Mouse (Mus musculus): ENCODE results near the gene Eml4. TPM values are rescaled to one million over a fixed set of nuclear protein-coding genes. Genes with fewer than 3 reads are reported as not detected.
A peak's percentile ranks its signal among the peaks of the same experiment; 100 is the strongest.

The Eml4 gene
- total RNA-seq, 2 experiments from 2014 or later: 25.8 to 26.4 TPM

GRCm38 (mm10) chr17:83375848-83376247 is 25.1 kb downstream of the Eml4 start:
- DNase-seq (ENCODE audit: low spot score in 2 of 2): no peak
- intact Hi-C loops (cut with DNase I): no loop called here

GRCm38 (mm10) chr17:83376801-83377200 is 26.1 kb downstream of the Eml4 start:
- intact Hi-C loops (cut with DNase I): no loop called here
- no peak for DNase-seq (ENCODE audit: low spot score in 2 of 2)

DNA sequence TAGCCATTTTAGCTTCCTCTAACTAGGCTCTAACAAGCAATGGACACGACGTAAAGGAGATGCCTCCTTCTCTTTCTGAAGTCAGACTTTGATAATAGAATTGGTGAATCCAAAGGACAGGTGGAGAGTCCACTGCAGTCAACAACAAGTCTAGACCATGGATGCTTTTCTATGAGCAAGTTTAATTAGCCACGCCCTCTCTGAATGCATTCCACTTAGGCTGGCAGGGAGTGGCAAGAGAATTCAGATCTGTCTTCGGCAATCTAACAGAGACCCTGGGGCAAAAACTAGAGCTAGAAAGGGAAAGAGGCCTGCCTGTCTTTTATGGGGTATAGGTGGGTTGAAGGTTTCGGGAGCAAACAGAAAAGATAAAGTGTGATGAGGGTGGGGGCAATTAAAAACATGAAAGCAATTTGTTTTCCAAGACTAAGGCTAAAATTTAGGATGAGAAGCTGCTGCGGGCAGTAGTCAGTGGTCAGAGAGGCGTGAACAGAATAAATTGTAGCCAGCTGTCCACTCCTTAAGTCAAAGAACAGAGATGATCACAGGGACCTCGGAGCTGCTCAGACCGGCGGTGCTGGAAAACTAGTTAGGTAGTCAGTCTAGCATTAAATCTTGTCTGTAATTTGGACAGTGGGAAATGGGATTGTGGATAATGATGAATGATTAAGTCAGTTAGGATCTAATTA is 27.2 kb downstream of the Eml4 start:
- intact Hi-C loops (cut with DNase I): no loop called here
- DNase-seq (ENCODE audit: low spot score in 2 of 2): no peak

- intact Hi-C loops (cut with DNase I): no loop called here
- DNase-seq (ENCODE audit: low spot score in 2 of 2): no peak
Measured at GRCm38 (mm10) chr17:83378444-83378762, 27.7 kb downstream of the Eml4 start.

DNA sequence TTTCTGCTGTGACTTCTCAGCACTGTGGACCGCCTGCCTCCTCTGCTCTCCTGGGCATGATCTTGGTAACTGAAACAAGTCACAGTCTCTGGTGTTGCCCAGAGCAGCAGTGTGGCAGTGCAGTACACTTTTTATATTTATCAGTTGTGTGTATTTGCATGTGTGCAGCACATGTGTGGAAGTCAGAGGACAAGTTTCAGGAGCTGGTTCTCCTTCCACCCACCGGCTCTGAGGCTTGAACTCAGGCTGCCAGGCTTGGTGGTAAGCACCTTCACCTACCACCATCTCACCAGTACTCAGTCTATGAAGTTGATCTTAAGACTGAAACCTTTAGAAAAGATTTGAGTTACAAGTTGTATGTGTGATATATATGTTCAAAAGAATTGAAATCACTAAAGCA is 28.6 kb downstream of the Eml4 start:
- no peak for DNase-seq (ENCODE audit: low spot score in 2 of 2)
- intact Hi-C loops (cut with DNase I): no loop called here

- DNase-seq (ENCODE audit: low spot score in 2 of 2): no peak
- intact Hi-C loops (cut with DNase I): no loop called here
Measured at GRCm38 (mm10) chr17:83379791-83380190, 29.1 kb downstream of the Eml4 start.

- no peak for DNase-seq (ENCODE audit: low spot score in 2 of 2)
- intact Hi-C loops (cut with DNase I): no loop called here
Measured at GRCm38 (mm10) chr17:83382752-83383151, 32.0 kb downstream of the Eml4 start.

- intact Hi-C loops (cut with DNase I): no loop called here
- DNase-seq (ENCODE audit: low spot score in 2 of 2): no peak
Measured at GRCm38 (mm10) chr17:83384981-83385380, 34.2 kb downstream of the Eml4 start.

GRCm38 (mm10) chr17:83387161-83387560 is 36.4 kb downstream of the Eml4 start:
- no peak for DNase-seq (ENCODE audit: low spot score in 2 of 2)
- intact Hi-C loops (cut with DNase I): no loop called here

DNA sequence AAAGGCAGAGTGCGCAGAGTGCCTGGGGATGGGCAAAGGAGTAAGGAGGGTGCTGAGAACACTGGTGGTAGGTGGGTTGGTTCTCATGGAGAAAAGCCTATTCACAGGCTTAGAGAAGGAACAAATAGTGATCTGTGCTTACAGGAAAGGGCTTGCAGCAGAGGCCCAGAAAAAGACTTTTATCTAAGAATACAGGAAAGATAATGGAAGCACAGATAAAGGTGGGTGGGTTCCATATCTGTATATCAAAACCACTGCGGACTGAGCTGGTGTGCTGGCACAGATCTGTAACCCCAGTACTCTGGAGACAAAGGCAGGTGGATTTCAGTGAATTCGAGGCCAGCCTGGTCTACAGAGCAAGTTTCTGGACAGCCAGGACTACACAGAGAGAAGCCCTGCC is 43.3 kb downstream of the Eml4 start:
- intact Hi-C loops (cut with DNase I): no loop called here
- no peak for DNase-seq (ENCODE audit: low spot score in 2 of 2)

- no peak for DNase-seq (ENCODE audit: low spot score in 2 of 2)
- intact Hi-C loops (cut with DNase I): no loop called here
Measured at GRCm38 (mm10) chr17:83397571-83398100, 46.9 kb downstream of the Eml4 start.

GRCm38 (mm10) chr17:83398756-83399155 is 48.0 kb downstream of the Eml4 start:
- intact Hi-C loops (cut with DNase I): no loop called here
- no peak for DNase-seq (ENCODE audit: low spot score in 2 of 2)

DNA sequence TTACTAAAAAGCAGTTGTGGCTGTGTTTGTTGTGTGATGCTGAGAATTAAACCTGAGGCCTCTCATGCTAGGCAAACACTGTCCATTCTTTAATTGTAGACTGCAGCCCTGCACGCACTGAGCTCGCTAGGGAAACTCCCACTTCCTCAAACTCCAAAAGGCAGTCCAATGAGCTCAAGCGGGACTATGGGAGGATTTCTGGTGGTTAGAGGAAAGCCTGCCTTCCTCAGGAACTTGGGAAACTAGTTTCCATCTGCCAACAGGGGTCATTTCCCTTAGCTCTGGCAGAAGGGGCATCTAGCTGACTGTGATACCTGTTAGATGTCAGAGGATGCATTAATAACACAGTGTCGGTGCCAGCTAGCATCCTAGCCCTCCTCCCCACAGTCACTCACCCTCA is 79.9 kb downstream of the Eml4 start:
- intact Hi-C loops (cut with DNase I): no loop called here
- DNase-seq (ENCODE audit: low spot score in 2 of 2): no peak

DNA sequence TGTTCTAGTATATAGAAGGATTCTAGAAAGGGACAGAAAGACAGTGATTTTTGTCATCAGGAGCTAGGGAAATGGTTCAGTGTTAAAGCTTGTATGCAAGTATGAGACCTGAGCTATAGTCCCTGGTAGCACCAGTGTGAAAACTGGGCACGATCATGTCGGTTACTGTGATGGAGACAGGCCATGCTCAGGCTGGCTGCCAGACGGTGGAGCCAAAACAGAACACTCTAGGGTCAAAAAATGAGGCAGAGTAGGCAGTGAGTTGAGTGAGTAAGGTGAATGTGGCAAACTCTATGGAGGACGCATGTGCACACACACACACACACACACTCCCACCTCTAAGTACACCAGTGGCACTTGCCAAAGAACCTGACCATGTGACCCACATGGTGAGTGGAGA is 92.7 kb downstream of the Eml4 start:
- intact Hi-C loops (cut with DNase I): no loop called here
- DNase-seq (ENCODE audit: low spot score in 2 of 2): no peak

DNA sequence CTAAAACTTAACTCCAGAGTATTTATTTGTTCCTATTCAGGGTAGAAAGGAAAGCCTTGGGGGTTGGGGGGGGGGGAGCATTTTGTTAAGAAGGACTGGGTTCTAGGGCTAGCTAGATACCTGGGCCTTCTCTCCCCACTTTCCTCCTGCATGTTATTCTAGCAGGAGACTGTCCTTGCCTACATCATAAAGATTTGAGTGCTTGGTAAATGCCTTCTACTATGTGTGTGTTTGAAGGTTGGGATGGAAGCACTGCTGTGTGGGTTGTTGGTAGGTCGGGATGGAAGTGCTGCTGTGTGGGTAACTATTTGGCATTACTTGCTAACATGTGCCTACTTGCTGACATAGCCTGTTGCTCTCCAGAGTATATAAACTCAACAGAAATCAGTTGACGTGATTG is 98.9 kb downstream of the Eml4 start:
- DNase-seq (ENCODE audit: low spot score in 2 of 2): peak in 1 of 2 experiments; percentile 6
- intact Hi-C loops (cut with DNase I): no loop called here

- intact Hi-C loops (cut with DNase I): loop anchor here (10.0 kb wide), 1 partner anchor 177 kb away; no protein-coding TSS in a partner anchor
- DNase-seq (ENCODE audit: low spot score in 2 of 2): no peak
Measured at GRCm38 (mm10) chr17:83451367-83451766, 100.6 kb downstream of the Eml4 start.

DNA sequence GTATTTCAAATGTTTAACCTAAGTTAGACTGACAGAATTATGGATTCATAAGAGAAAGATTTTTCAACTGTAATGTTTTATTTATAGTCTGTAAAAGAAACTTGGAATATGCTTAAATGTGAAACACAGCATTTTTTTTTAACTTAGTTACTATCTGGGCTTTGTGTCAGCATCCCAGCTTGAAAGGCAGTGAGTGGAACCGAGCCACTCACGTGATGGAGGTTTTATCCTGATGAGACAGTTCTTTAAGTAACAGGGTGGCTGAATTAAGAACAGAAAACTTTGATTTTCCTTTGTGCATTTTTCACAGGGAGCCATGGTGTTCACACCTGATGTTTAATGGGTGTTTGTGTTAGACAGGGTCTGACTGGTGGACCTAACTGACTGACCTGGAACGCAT is 101.1 kb downstream of the Eml4 start:
- intact Hi-C loops (cut with DNase I): loop anchor here (10.0 kb wide), 1 partner anchor 177 kb away; no protein-coding TSS in a partner anchor
- peak in 1 of 2 experiments; percentile 48 for DNase-seq (ENCODE audit: low spot score in 2 of 2)

DNA sequence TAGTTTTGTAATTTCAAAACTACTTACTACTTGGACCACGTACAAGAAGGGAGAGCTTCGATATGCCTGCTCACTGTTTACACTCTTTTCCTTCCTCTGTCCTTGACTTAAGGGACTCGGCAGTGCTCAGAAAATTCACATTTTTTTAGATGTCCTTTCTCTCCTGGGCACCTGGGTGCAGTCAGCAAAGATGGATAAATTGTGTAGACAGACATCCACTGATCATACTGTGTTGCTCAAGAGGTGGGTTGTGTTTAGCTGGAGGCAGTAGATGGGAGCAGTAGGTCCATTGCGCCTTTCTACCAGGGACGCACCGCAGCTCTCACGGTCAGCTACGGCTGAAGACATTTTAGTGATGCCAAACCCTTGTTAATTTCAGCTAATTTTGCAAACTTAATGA is 101.7 kb downstream of the Eml4 start:
- intact Hi-C loops (cut with DNase I): loop anchor here (10.0 kb wide), 1 partner anchor 178 kb away; no protein-coding TSS in a partner anchor
- no peak for DNase-seq (ENCODE audit: low spot score in 2 of 2)

DNA sequence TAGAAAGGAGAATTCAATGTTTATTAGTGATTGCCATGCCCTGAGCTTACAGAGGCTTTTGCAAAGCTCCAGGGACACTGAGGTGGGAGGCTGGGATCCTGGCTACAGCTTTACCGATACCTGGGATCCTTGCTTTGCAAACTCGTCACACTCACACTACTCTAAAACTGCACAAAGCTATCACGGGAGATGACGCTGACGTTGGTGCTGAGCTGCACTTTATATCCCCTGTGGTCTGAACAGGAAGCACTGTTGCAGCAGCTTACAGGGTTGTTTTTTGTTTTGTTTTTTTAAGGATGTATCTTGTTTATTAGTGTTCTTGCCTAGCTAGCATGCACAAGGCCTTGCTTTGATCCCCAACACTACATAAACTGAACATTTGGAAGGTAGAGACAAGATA is 102.9 kb downstream of the Eml4 start:
- intact Hi-C loops (cut with DNase I): loop anchor here (10.0 kb wide), 1 partner anchor 179 kb away; no protein-coding TSS in a partner anchor
- DNase-seq (ENCODE audit: low spot score in 2 of 2): no peak

DNA sequence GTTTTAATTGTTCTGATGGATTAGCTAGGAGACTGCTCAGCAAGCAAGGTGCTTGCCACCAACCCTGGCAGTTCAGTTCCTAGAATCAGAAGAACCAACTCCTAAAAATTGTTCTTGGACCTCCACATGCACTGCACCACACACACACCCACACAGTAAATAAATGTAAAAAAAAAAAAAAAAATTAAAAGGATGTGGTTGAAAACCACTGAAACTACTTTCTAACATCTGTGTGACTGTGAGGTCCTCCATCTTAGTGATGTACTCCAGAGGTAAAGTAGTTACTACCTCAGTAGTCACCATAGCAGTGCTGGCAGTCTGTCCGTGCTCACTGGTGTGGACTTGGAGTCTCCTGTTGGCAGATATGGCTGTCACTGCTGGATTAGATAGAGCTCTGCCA is 106.5 kb downstream of the Eml4 start:
- intact Hi-C loops (cut with DNase I): loop anchor here (10.0 kb wide), 1 partner anchor 182 kb away; no protein-coding TSS in a partner anchor
- no peak for DNase-seq (ENCODE audit: low spot score in 2 of 2)

DNA sequence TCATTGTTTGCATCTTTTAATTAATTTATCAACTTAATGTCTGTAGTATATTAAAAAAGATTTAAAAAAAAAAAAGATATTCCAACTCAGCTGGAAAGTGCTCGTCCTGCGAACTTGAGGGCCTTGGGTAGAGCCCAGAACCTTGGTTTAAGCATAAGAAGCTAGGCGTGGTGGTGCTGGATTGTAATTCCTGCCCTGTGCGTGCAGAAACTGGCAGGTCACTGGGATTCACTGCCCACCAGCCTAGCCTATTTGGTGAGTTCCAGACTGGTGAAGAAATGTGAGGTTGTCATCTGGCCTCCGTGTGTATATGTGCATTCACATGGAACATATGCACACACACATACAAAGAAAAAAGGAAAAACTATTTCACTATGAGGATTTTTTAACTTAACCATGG is 115.2 kb downstream of the Eml4 start:
- DNase-seq (ENCODE audit: low spot score in 2 of 2): no peak
- intact Hi-C loops (cut with DNase I): no loop called here
